Mouse (Mus musculus) forebrain, postnatal 0 days (tissue): Measurements from ENCODE around the gene Clic1. TPM values are rescaled to one million over a fixed set of nuclear protein-coding genes. Genes with fewer than 3 reads are reported as not detected.

Experiments
- ATAC-seq: fragments of 200-750 bp; cut with Nextera tagmentation; 2 replicates; pipeline ENCODE4 v1.8.0; 2017; ENCODE audit warnings: mild to moderate bottlenecking, moderate library complexity
- DNase-seq: peaks from one replicate; pipeline ENCODE4 v3.0.0-alpha.2; 2015
- H3K27ac ChIP-seq: fragments of 300-500 bp; sonication (generic); 2 replicates; pipeline ENCODE4 v1.5.1; 2014; ENCODE audit warnings: low read depth, mild to moderate bottlenecking, antibody characterized with exemption, low read length, moderate library complexity, mixed read lengths
- H3K27me3 ChIP-seq: fragments of 300-500 bp; sonication (generic); 2 replicates; pipeline ENCODE4 v1.6.1; 2014; ENCODE audit warnings: mild to moderate bottlenecking, low read length, mixed read lengths; ENCODE audit not compliant: insufficient read depth
- H3K36me3 ChIP-seq: fragments of 300-500 bp; sonication (generic); 2 replicates; pipeline ENCODE4 v1.6.1; 2014; ENCODE audit warnings: mild to moderate bottlenecking, moderate library complexity; ENCODE audit not compliant: insufficient read depth
- H3K4me1 ChIP-seq: fragments of 300-500 bp; sonication (generic); 2 replicates; pipeline ENCODE4 v1.6.1; 2014; ENCODE audit warnings: antibody characterized with exemption; ENCODE audit not compliant: insufficient read depth
- H3K4me2 ChIP-seq: fragments of 300-500 bp; sonication (generic); 2 replicates; pipeline ENCODE4 v1.6.1; 2014; ENCODE audit warnings: low read depth, mild to moderate bottlenecking, moderate library complexity
- H3K4me3 ChIP-seq: fragments of 300-500 bp; sonication (generic); 2 replicates; pipeline ENCODE4 v1.5.1; 2014; ENCODE audit warnings: low read depth, low read length, mixed read lengths
- H3K9ac ChIP-seq: fragments of 300-500 bp; sonication (generic); 2 replicates; pipeline ENCODE4 v1.6.1; 2014; ENCODE audit warnings: mild to moderate bottlenecking
- H3K9me3 ChIP-seq: fragments of 300-500 bp; sonication (generic); 2 replicates; pipeline ENCODE4 v1.6.1; 2016; ENCODE audit warnings: low read length
- CTCF ChIP-seq: sonication (generic); IDR thresholded peaks from 2 replicates; pipeline ENCODE4 v1.5.1; 2016; ENCODE audit warnings: antibody characterized with exemption, control low read depth, low read depth
- WGBS: fragments of 180-500 bp; shearing (Covaris S2); extraction: QIAGEN DNeasy Blood & Tissue Kit; methylation state at CpG from one replicate; pipeline ENCODE4 v1.1.7; 2014; 5-methylcytosine and 5-hydroxymethylcytosine counted together
- polyA plus RNA-seq: library from polyadenylated mRNA; unstranded; fragments of >200 nt; fragmentation: Nextera tagmentation; extraction: Ambion mirVana; gene quantifications from 2 replicates; pipeline ENCODE4 v1.2.1, GENCODE M21; 2015
- total RNA-seq: library from RNA; depleted of rRNA; stranded (reverse); fragments of >200 nt; gene quantifications from 2 replicates; pipeline ENCODE4 v1.2.3, GENCODE M21; 2014

Gene Clic1
- total and polyA plus RNA-seq, 2 experiments from 2014 or later = 26.8 to 47.9 TPM

DNA sequence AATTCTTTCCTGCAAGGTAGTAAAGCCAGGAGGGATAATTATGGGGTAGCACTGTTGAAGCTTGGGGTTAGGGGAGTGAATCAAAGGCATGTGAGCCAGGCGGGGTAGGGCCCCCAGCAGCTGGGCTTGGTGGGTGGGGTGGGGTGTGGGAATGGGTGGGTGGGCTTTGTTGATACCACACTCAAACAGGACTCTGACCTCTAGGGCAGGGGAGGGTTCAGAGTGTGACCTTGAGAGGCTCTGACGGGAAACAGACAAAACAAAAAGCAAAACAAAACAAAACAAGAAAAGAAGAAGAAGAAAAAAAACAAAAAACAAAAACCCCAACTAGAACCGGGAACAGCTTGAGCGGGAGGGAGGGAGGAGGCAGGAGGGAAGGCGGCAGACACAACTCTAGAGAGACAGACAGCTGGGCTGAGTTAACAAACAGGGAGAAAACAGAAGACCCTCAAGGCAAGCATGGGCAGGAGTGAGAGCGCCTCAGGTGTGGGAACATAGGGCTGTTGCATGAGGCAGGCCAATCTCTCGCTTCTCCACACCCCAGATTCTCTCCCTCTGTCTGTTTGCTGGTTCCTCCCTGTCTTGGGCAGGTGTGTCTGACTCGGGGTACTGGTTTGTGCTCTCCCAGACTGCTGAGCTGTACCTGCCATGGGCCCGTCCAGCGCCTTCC lies 26.9 kb downstream of the Clic1 start, which contains the start of gene Ly6g6e:
Gene Ly6g6e (plus strand): TSS at position 396 of the 670 bp plus-strand sequence.
- H3K27me3 ChIP-seq = no peaks in the 10 kb centered on the region
- peak; percentile 53 for ATAC-seq
- H3K27ac ChIP-seq = peak within 1 kb of the TSS; percentile 57; the same call in 1 of the 2 replicates
- peak; percentile 53 for DNase-seq
- H3K9ac ChIP-seq = peak within 1 kb of the TSS; percentile 40; the same call in 1 of the 2 replicates
- peak within 1 kb of the TSS; percentile 41 for H3K4me2 ChIP-seq
- H3K36me3 ChIP-seq = no peaks in the 10 kb centered on the region
- H3K4me1 ChIP-seq = 0 out of 2 replicates have a peak, but pooled peaks cover 5% of the 10 kb centered on the region
- 29% methylated on average over 10 of the region's 10 CpGs for WGBS
- no peak for TF ChIP-seq CTCF
- H3K4me3 ChIP-seq = no peak within 1 kb of the TSS; the same call in 1 of the 2 replicates
- no peaks in the 10 kb centered on the region for H3K9me3 ChIP-seq

DNA sequence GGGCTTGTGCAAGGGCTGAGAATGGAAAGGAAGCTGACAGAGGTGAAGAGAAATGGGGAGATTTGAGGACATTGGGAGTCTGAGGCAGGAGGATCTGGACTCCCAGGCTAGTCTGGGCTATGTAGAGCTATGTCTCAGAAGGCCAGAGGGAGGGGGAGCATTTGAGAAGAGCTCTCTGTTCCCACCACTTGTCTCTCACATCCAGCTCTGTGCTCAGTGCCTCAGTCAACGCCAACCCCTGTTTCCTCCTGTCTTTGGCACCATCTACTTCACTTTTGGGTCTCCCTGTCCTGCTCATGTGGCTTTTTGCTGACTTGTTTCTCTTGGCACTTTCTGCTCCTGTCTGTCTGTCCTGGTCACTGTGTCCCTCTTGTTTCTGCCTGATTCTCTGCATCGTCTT lies 27.5 kb downstream of the Clic1 start:
- 0 out of 2 replicates have a peak, but pooled peaks cover 5% of the 10 kb centered on the region for H3K4me1 ChIP-seq
- H3K27me3 ChIP-seq = no peaks in the 10 kb centered on the region
- no peak overlapping the region for H3K4me3 ChIP-seq
- no peaks in the 10 kb centered on the region for H3K36me3 ChIP-seq
- peak; percentile 51 for ATAC-seq
- no peak for DNase-seq
- H3K27ac ChIP-seq = 0 out of 2 replicates have a peak overlapping the region, but pooled peaks have one; percentile 57
- H3K9me3 ChIP-seq = no peaks in the 10 kb centered on the region
- 27% methylated on average over 2 of the region's 2 CpGs for WGBS
- H3K4me2 ChIP-seq = peak overlapping the region; percentile 41
- no peak for TF ChIP-seq CTCF
- 0 out of 2 replicates have a peak overlapping the region, but pooled peaks have one; percentile 40 for H3K9ac ChIP-seq

DNA sequence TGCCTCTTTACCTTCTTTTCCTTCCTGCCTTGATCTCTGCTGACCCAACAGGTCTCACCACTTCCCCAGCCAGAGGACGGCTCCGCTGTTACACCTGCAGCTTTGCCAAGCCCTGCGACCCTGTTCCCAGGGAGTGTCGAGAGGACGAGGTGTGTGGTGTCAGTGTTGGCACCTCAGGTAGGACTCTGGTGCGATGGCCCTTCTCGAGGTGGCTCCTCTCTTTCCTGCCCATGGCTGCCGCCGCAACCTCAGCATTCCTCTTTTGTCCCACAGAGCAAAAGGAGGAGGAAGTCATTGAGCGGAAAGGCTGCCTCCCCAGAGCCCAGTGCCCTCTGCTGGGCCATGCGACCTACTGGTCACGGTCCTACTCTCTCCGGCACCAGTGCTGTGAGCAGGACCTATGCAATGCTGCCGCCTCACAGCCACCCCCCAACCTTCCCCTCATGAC lies 28.0 kb downstream of the Clic1 start, which contains the start of gene Ly6g6d:
Gene Ly6g6d (minus strand): TSS at position 280 of the 448 bp plus-strand sequence.
- WGBS = 16% methylated on average over 14 of the region's 14 CpGs
- Histone ChIP-seq H3K9me3 (no peaks in the 10 kb centered on the region), H3K27ac (peak within 1 kb of the TSS; percentile 57; the same call in 1 of the 2 replicates), H3K4me2 (peak within 1 kb of the TSS; percentile 41), H3K36me3 (no peaks in the 10 kb centered on the region), H3K4me3 (no peak within 1 kb of the TSS; the same call in 1 of the 2 replicates), H3K9ac (peak within 1 kb of the TSS; percentile 40; the same call in 1 of the 2 replicates), H3K4me1 (0 out of 2 replicates have a peak, but pooled peaks cover 5% of the 10 kb centered on the region), H3K27me3 (no peaks in the 10 kb centered on the region)
- DNase-seq (no peak), ATAC-seq (peak; percentile 26; the same call in 1 of the 2 replicates)
- TF ChIP-seq CTCF = peak; percentile 52

DNA sequence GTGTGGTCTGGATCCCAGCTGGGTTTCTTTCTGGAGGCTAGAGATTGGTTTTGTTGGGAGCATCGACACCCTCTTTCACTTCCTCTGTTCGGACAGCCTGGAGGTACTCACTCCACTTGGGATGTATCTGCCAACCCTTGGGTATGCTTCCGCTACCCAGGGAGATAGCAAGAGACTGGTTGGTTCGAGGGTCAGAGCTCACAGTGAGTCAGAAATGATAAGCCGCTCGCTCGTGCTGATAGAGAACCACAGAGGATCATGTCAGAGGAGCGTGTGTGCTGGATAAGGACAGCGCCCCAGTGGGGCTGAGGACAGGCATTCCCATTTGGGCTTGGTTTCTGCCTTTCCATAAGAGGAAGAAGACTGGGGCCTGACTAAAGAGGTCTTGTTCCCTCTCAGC lies 30.0 kb downstream of the Clic1 start:
- Histone ChIP-seq H3K27me3 (no peaks in the 10 kb centered on the region), H3K4me2 (no peak overlapping the region), H3K4me1 (0 out of 2 replicates have a peak, but pooled peaks cover 5% of the 10 kb centered on the region), H3K36me3 (no peaks in the 10 kb centered on the region), H3K27ac (no peak overlapping the region), H3K9ac (no peak overlapping the region), H3K4me3 (no peak overlapping the region), H3K9me3 (no peaks in the 10 kb centered on the region)
- WGBS = 73% methylated on average over 9 of the region's 9 CpGs
- no peak for TF ChIP-seq CTCF
- ATAC-seq (no peak), DNase-seq (no peak)

DNA sequence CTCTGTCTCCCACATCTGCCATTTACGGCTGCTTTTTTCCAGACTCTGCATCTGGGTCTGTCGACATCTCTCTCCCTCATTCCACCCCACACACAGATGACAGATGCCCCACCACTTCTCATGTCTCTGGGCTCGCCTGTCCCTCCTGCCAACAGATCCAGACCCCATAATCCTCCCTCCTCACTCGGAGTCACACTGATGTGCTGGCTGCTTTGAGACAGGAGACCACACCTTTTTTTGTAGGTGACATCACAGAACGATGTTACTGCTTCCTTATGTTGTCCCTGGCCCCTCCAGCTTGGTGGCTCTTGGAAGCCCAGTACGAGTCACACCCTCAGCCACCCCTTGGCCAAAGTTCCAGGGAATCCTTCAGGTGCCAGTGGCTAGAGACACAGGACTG lies 30.5 kb downstream of the Clic1 start:
- ATAC-seq = no peak
- Histone ChIP-seq H3K36me3 (no peaks in the 10 kb centered on the region), H3K27me3 (no peaks in the 10 kb centered on the region), H3K27ac (no peak overlapping the region), H3K4me3 (no peak overlapping the region), H3K4me1 (0 out of 2 replicates have a peak, but pooled peaks cover 5% of the 10 kb centered on the region), H3K9ac (no peak overlapping the region), H3K9me3 (no peaks in the 10 kb centered on the region), H3K4me2 (no peak overlapping the region)
- DNase-seq = no peak
- TF ChIP-seq CTCF = no peak
- WGBS = 58% methylated on average over 6 of the region's 6 CpGs

DNA sequence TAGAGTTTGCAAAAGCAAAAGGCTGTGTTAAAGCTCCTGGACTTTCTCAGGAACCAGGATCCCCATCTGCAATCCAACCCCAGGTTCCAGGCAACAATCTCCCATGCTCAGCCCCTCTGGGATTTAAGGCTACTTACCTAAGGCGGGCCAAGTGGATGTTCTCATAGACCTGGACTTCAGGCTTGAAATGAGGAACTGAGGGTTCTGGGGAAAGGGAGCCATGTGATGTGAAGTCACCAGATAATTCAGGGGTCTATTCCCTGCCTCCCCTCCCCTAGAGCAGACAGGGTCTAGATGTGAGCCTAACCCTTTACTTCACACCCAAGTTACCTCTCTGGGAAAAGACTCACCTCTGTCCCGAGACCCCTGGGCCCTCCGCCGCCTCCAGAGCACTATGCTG lies 30.9 kb downstream of the Clic1 start:
- Histone ChIP-seq H3K4me1 (0 out of 2 replicates have a peak, but pooled peaks cover 5% of the 10 kb centered on the region), H3K9me3 (no peaks in the 10 kb centered on the region), H3K9ac (no peak overlapping the region), H3K27ac (no peak overlapping the region), H3K27me3 (no peaks in the 10 kb centered on the region), H3K4me3 (no peak overlapping the region), H3K4me2 (no peak overlapping the region), H3K36me3 (no peaks in the 10 kb centered on the region)
- 93% methylated on average over 4 of the region's 4 CpGs for WGBS
- no peak for DNase-seq
- no peak for TF ChIP-seq CTCF
- no peak for ATAC-seq
